Mouse (Mus musculus) olfactory bulb, adult 2 months (tissue): Measurements from ENCODE around the gene Lrrfip1.

Experiments
- CTCF ChIP-seq: fragments of 200-500 bp; IDR thresholded peaks from 2 replicates; pipeline ENCODE4 v1.5.1; 2012; ENCODE audit warnings: low read depth, mild to moderate bottlenecking, low read length, moderate library complexity; ENCODE audit not compliant: insufficient read depth
- POLR2A ChIP-seq: fragments of 200-500 bp; IDR thresholded peaks from 2 replicates; pipeline ENCODE4 v1.6.1; 2012; ENCODE audit warnings: mild to moderate bottlenecking, low read depth, low read length, moderate library complexity; ENCODE audit not compliant: insufficient read depth

- TF ChIP-seq CTCF = no peak
- no peak for TF ChIP-seq POLR2A
These were observed 89.5 kb downstream of the Lrrfip1 start for GRCm38 (mm10) chr1:91088027-91088426.
